Mouse (Mus musculus): ENCODE data around the gene Clec3a. TPM values are rescaled to one million over a fixed set of nuclear protein-coding genes. Genes with fewer than 3 reads are reported as not detected.

The Clec3a gene
- polyA plus RNA-seq, 1 experiment from 2014 or later: 0.62 TPM

DNA sequence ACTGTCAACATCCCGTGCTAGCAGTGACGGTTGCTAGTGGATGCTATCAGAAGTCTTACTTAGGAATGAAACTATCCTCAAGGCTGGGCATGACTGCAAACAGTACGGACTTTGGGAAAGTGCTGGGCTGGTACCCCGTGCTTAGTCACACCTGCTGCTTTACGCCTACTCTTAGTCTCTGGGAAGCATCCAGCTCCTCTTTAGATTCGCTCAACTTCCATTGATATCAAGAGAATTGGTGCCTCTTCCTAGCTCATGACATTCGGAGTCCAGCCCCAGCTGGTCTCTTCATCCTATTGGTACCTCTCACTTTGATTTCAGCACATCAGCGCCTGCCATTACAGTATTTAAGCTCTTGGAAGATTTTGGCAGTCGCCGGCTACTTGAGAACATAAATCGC, 44.7 kb downstream of the Clec3a start:
- Histone ChIP-seq H3K9me3 (ENCODE audit: control insufficient read depth, low read depth, low read length) (no peaks in the 10 kb centered on the region), H3K4me2 (replicated peaks; ENCODE audit: low read depth, low read length) (no peak overlapping the region), H3K4me1 (ENCODE audit: control insufficient read depth, insufficient read depth, low read length) (no peaks in the 10 kb centered on the region; the same call in 1 of the 2 replicates), H3K27ac (ENCODE audit: low read length) (no peak overlapping the region), H3K27me3 (ENCODE audit: control insufficient read depth, insufficient read depth, low read length) (no peaks in the 10 kb centered on the region), H3K4me3 (ENCODE audit: low read depth, low read length) (no peak overlapping the region), H3K9ac (replicated peaks; ENCODE audit: low read depth, low read length) (no peak overlapping the region), H3K36me3 (ENCODE audit: control insufficient read depth, insufficient read depth, low read length) (no peaks in the 10 kb centered on the region)
- ATAC-seq (ENCODE audit: insufficient number of reproducible peaks, insufficient read depth, low FRiP score, low read depth): no peak
- 86% methylated on average over 11 of the region's 11 CpGs for WGBS

DNA sequence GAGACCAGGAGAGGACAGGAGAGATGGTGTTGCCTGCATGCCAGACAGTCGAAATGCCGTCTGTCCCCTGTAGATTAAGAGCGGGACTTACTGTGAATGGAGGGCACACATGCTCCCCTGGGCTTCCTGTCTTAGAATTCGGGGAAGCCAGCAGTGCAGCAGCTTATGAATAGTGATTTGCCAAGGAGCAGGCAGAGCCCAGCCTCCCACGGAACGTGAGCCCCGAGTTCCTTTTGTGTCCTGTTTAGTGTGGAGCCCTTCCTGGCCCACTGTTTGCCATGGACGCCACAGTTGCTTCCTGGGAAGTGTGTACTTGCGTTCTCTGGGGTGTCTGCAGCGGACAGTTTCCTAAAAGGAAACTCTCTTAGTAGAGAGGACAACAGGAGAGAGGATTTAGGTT, 45.4 kb downstream of the Clec3a start:
- no peak overlapping the region for H3K4me2 ChIP-seq (replicated peaks; ENCODE audit: low read depth, low read length)
- H3K36me3 ChIP-seq (ENCODE audit: control insufficient read depth, insufficient read depth, low read length): no peaks in the 10 kb centered on the region
- no peaks in the 10 kb centered on the region for H3K9me3 ChIP-seq (ENCODE audit: control insufficient read depth, low read depth, low read length)
- no peak overlapping the region for H3K4me3 ChIP-seq (ENCODE audit: low read depth, low read length)
- no peak overlapping the region for H3K9ac ChIP-seq (replicated peaks; ENCODE audit: low read depth, low read length)
- no peaks in the 10 kb centered on the region for H3K4me1 ChIP-seq (ENCODE audit: control insufficient read depth, insufficient read depth, low read length)
- H3K27ac ChIP-seq (ENCODE audit: low read length): no peak overlapping the region
- ATAC-seq (ENCODE audit: insufficient number of reproducible peaks, insufficient read depth, low FRiP score, low read depth): no peak
- 77% methylated on average over 10 of the region's 10 CpGs for WGBS
- no peaks in the 10 kb centered on the region for H3K27me3 ChIP-seq (ENCODE audit: control insufficient read depth, insufficient read depth, low read length)

DNA sequence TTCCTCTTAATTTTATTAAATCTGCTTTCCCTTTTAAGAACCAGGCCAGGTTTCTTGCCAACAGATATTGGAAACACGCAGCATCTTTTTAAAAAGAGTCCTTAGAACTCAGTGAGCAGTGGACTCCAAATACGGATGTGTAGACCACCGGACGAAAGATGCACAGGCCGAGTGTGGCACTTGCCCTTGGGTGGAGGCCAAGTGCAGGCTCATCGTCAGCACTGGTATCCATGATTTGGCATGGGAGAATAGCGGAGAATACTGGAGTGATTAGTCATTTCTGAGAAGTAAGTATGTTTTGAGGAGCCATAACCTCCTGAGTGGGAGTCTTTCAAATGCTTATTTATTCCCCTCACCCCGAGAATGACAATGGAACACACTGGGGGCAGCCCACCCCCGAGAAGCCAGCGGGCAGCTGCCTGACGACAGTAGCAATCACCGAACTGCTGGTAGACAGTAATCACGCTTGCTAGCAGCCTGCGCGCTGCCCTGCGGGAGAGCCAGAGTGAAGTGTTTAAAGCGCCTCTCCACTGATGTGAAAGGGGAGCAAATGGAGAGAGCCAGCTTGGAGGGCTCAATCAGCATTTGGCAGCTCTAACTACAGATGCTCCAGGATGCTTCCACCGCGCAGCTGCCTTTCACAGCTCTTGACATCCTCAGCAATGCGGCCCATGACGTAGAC, 50.8 kb downstream of the Clec3a start:
- Histone ChIP-seq H3K27me3 (ENCODE audit: control insufficient read depth, insufficient read depth, low read length) (no peaks in the 10 kb centered on the region), H3K4me3 (ENCODE audit: low read depth, low read length) (no peak overlapping the region), H3K9ac (replicated peaks; ENCODE audit: low read depth, low read length) (no peak overlapping the region), H3K36me3 (ENCODE audit: control insufficient read depth, insufficient read depth, low read length) (no peaks in the 10 kb centered on the region), H3K4me1 (ENCODE audit: control insufficient read depth, insufficient read depth, low read length) (no peaks in the 10 kb centered on the region), H3K9me3 (ENCODE audit: control insufficient read depth, low read depth, low read length) (no peaks in the 10 kb centered on the region), H3K4me2 (replicated peaks; ENCODE audit: low read depth, low read length) (no peak overlapping the region), H3K27ac (ENCODE audit: low read length) (no peak overlapping the region)
- ATAC-seq (ENCODE audit: insufficient number of reproducible peaks, insufficient read depth, low FRiP score, low read depth): no peak
- WGBS: 69% methylated on average over 21 of the region's 21 CpGs

DNA sequence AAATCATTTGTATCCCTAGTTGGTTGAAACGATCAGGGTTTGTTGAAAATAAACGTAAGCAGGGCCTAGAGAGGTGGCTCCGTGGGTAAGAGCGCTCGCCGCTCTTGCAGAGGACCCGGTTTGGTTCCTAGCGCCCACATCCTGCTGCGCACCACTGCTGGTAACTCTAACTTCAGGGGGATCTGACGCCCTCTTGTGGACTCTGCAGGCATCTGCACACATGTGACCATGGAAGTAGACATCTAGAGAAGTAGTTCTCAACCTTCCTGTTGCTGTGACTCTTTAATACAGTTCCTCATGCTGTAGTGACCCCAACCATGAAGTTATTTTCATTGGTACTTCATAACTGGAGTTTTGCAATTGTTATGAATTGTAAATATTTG, 51.3 kb downstream of the Clec3a start:
- no peaks in the 10 kb centered on the region for H3K27me3 ChIP-seq (ENCODE audit: control insufficient read depth, insufficient read depth, low read length)
- no peak overlapping the region for H3K27ac ChIP-seq (ENCODE audit: low read length)
- WGBS: 84% methylated on average over 10 of the region's 10 CpGs
- H3K4me2 ChIP-seq (replicated peaks; ENCODE audit: low read depth, low read length): no peak overlapping the region
- no peaks in the 10 kb centered on the region for H3K9me3 ChIP-seq (ENCODE audit: control insufficient read depth, low read depth, low read length)
- no peaks in the 10 kb centered on the region for H3K4me1 ChIP-seq (ENCODE audit: control insufficient read depth, insufficient read depth, low read length)
- no peak overlapping the region for H3K9ac ChIP-seq (replicated peaks; ENCODE audit: low read depth, low read length)
- no peak overlapping the region for H3K4me3 ChIP-seq (ENCODE audit: low read depth, low read length)
- ATAC-seq (ENCODE audit: insufficient number of reproducible peaks, insufficient read depth, low FRiP score, low read depth): no peak
- H3K36me3 ChIP-seq (ENCODE audit: control insufficient read depth, insufficient read depth, low read length): no peaks in the 10 kb centered on the region

DNA sequence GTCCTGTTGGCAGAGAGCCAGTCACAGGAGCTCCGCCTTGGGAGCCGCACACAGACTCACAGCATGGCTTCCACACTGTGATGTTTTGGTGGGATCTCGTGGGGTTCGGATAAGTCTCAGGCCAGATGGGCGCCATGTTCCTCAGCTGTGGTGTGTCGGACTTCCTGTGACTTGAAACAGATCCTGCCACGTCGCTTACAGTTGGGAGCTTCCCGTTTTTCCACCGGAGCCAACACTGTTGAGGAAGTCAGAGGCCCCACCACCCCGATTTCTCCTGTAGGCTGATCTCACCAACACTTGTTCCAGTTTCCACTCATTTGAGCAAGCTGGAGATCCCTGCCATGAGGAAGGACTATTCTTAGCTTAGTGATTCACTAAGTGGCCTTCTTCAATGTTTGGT, 55.7 kb downstream of the Clec3a start:
- 89% methylated on average over 11 of the region's 11 CpGs for WGBS
- Histone ChIP-seq H3K27me3 (ENCODE audit: control insufficient read depth, insufficient read depth, low read length) (no peaks in the 10 kb centered on the region), H3K36me3 (ENCODE audit: control insufficient read depth, insufficient read depth, low read length) (no peaks in the 10 kb centered on the region), H3K9me3 (ENCODE audit: control insufficient read depth, low read depth, low read length) (no peaks in the 10 kb centered on the region), H3K27ac (ENCODE audit: low read length) (no peak overlapping the region), H3K4me3 (ENCODE audit: low read depth, low read length) (no peak overlapping the region), H3K4me2 (replicated peaks; ENCODE audit: low read depth, low read length) (no peak overlapping the region), H3K9ac (replicated peaks; ENCODE audit: low read depth, low read length) (no peak overlapping the region), H3K4me1 (ENCODE audit: control insufficient read depth, insufficient read depth, low read length) (0 out of 2 replicates have a peak, but pooled peaks cover 3% of the 10 kb centered on the region)
- no peak for ATAC-seq (ENCODE audit: insufficient number of reproducible peaks, insufficient read depth, low FRiP score, low read depth)

Other genes starting within 250 kb of the Clec3a start
- 2.0 and 2.1 TPM in 2 replicates for gene Vat1l, start 212.5 kb upstream of the Clec3a start, polyA plus RNA-seq (2014; fragmentation: Nextera tagmentation; extraction: Ambion mirVana)
- gene Wwox, start 21.6 kb downstream of the Clec3a start, polyA plus RNA-seq (2014; fragmentation: Nextera tagmentation; extraction: Ambion mirVana): 15.4 and 18.1 TPM in 2 replicates